Mouse (Mus musculus) midbrain, embryonic 14.5 days (tissue): ENCODE measurements at regions not wholly inside any gene's neighbourhood (a gene's known extent, or its start where the extent isn't known, plus 50 kb on each side); places are given as distances from the start of the nearest gene placed in this dataset.

Experiments
- ATAC-seq: fragments of 200-750 bp; cut with Nextera tagmentation; 2 replicates; pipeline ENCODE4 v1.8.0; 2017; ENCODE audit warnings: moderate number of reproducible peaks, moderate library complexity; ENCODE audit not compliant: low FRiP score, low TSS enrichment
- DNase-seq: peaks from one replicate; pipeline ENCODE4 v3.0.0-alpha.2; 2015
- H3K27ac ChIP-seq: fragments of 300-500 bp; sonication (generic); replicated peaks from 2 replicates; pipeline ENCODE4 v1.5.1; 2014; ENCODE audit warnings: mild to moderate bottlenecking, low read depth, low read length, moderate library complexity
- H3K27me3 ChIP-seq: fragments of 300-500 bp; sonication (generic); 2 replicates; pipeline ENCODE4 v1.6.1; 2014; ENCODE audit warnings: low read length, control low read depth, mixed read lengths; ENCODE audit not compliant: control insufficient read depth, insufficient read depth
- H3K36me3 ChIP-seq: fragments of 300-500 bp; sonication (generic); 2 replicates; pipeline ENCODE4 v1.6.1; 2014; ENCODE audit warnings: low read length, control low read depth; ENCODE audit not compliant: control insufficient read depth, insufficient read depth
- H3K4me1 ChIP-seq: fragments of 300-500 bp; sonication (generic); 2 replicates; pipeline ENCODE4 v1.6.1; 2014; ENCODE audit warnings: mild to moderate bottlenecking, antibody characterized with exemption, low read length, control low read depth; ENCODE audit not compliant: control insufficient read depth, insufficient read depth
- H3K4me2 ChIP-seq: fragments of 300-500 bp; sonication (generic); 2 replicates; pipeline ENCODE4 v1.6.1; 2014; ENCODE audit warnings: mild to moderate bottlenecking, low read length, moderate library complexity
- H3K4me3 ChIP-seq: fragments of 300-500 bp; sonication (generic); replicated peaks from 2 replicates; pipeline ENCODE4 v1.5.1; 2014; ENCODE audit warnings: low read depth, low read length
- H3K9ac ChIP-seq: fragments of 300-500 bp; sonication (generic); replicated peaks from 2 replicates; pipeline ENCODE4 v1.6.1; 2014; ENCODE audit warnings: mild to moderate bottlenecking, low read length, moderate library complexity
- H3K9me3 ChIP-seq: fragments of 300-500 bp; sonication (generic); 2 replicates; pipeline ENCODE4 v1.6.1; 2016; ENCODE audit warnings: low read length, control low read depth, mixed read lengths; ENCODE audit not compliant: control insufficient read depth
- WGBS: fragments of 180-500 bp; shearing (Covaris S2); extraction: QIAGEN DNeasy Blood & Tissue Kit; methylation state at CpG from one replicate; pipeline ENCODE4 v1.1.7; 2014; 5-methylcytosine and 5-hydroxymethylcytosine counted together

- no peak for DNase-seq
- Histone ChIP-seq H3K4me1 (no peaks in the 10 kb centered on the region), H3K27ac (no peak overlapping the region), H3K4me2 (no peak overlapping the region), H3K4me3 (no peak overlapping the region), H3K9ac (no peak overlapping the region), H3K36me3 (no peaks in the 10 kb centered on the region), H3K9me3 (no peaks in the 10 kb centered on the region), H3K27me3 (no peaks in the 10 kb centered on the region)
- 85% methylated on average over 1 of the region's 1 CpGs for WGBS
- no peak for ATAC-seq
These were observed 59.9 kb upstream of the Slc25a36 start for GRCm38 (mm10) chr9:97170836-97171235.

DNA sequence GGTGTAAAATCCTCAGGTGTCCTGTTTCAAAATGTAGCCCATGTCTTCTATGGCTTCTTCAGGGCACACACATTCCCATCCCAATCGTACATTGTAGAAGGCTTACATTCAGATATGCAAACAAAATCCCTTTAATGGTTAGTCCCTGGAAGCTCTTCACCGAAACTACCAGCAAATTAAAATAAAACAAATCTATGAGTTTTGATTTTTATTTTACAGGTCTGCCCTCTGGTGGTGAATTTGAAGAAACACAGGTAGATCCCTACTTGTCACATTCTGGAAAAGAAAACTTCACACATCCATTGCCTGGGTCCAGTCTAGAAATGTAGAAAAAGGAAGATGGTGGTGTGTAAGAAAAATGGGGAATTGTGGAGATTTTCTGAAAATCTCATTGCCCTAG, 51.5 kb upstream of the Slc25a36 start:
- peak; percentile 72 for DNase-seq
- Histone ChIP-seq H3K4me2 (no peak overlapping the region), H3K9ac (no peak overlapping the region), H3K27me3 (no peaks in the 10 kb centered on the region), H3K27ac (no peak overlapping the region), H3K9me3 (no peaks in the 10 kb centered on the region), H3K4me1 (no peaks in the 10 kb centered on the region), H3K4me3 (no peak overlapping the region), H3K36me3 (no peaks in the 10 kb centered on the region)
- 27% methylated on average over 2 of the region's 2 CpGs for WGBS
- ATAC-seq, result no peak
